27 mouse cellular contexts compared by ENCODE assay signal in genomic region chr11:90112174-90112573, GRCm38 (mm10).
DNase-seq lines count a peak whose midpoint lies in the region; ATAC-seq lines count a peak whose summit lies in the region.
"Had no signal": no experiment of that assay in that cellular context is flagged by ENCODE, and none has a peak within 500 bp of the region (broad histone marks: within the 10 kb centered on the region; RNA-seq: fewer than 3 reads in every experiment).

No protein-coding gene starts in this region.

- no peaks in the 10 kb centered on the region for H3K36me3 ChIP-seq in forebrain, embryonic 14.5 days (ENCODE audit: control insufficient read depth, insufficient read depth, low read length)
- no peaks in the 10 kb centered on the region for H3K36me3 ChIP-seq in forebrain, embryonic 13.5 days (ENCODE audit: poor library complexity, severe bottlenecking)
- H3K36me3 ChIP-seq: embryonic facial prominence, embryonic 13.5 days; embryonic facial prominence, embryonic 15.5 days; forebrain, embryonic 10.5 days; forebrain, embryonic 12.5 days; G1E had no signal

- no peak overlapping the region for H3K27ac ChIP-seq in forebrain, embryonic 14.5 days (ENCODE audit: low read depth, low read length)
- H3K27ac ChIP-seq in forebrain, embryonic 13.5 days, result no peak overlapping the region
- H3K27ac ChIP-seq: embryonic facial prominence, embryonic 13.5 days; embryonic facial prominence, embryonic 15.5 days; forebrain, embryonic 10.5 days; forebrain, embryonic 12.5 days had no signal

- no peak overlapping the region for H3K4me3 ChIP-seq in forebrain, embryonic 14.5 days (ENCODE audit: low read depth, low read length)
- no peak overlapping the region for H3K4me3 ChIP-seq in forebrain, embryonic 13.5 days
- H3K4me3 ChIP-seq: embryonic facial prominence, embryonic 13.5 days; embryonic facial prominence, embryonic 15.5 days; erythroblast, embryonic 14.5 days; forebrain, embryonic 10.5 days; forebrain, embryonic 12.5 days had no signal

- peaks cover 12% of the 10 kb centered on the region; the same call in 1 of the 2 replicates for H3K4me1 ChIP-seq in forebrain, embryonic 14.5 days (ENCODE audit: control insufficient read depth, insufficient read depth, low read length)
- peaks cover 22% of the 10 kb centered on the region for H3K4me1 ChIP-seq in forebrain, embryonic 13.5 days

- H3K9ac ChIP-seq in forebrain, embryonic 14.5 days (ENCODE audit: low read length), result no peak overlapping the region
- H3K9ac ChIP-seq in forebrain, embryonic 13.5 days, result no peak overlapping the region
- H3K9ac ChIP-seq: embryonic facial prominence, embryonic 13.5 days; embryonic facial prominence, embryonic 15.5 days; forebrain, embryonic 12.5 days had no signal

- no peaks in the 10 kb centered on the region for H3K27me3 ChIP-seq in forebrain, embryonic 14.5 days (replicated peaks; ENCODE audit: control insufficient read depth, insufficient read depth, low read length)
- H3K27me3 ChIP-seq in forebrain, embryonic 13.5 days, result no peaks in the 10 kb centered on the region
- H3K27me3 ChIP-seq: CH12.LX; embryonic facial prominence, embryonic 13.5 days; embryonic facial prominence, embryonic 15.5 days; forebrain, embryonic 12.5 days had no signal

- no peaks in the 10 kb centered on the region for H3K9me3 ChIP-seq in forebrain, embryonic 14.5 days (replicated peaks; ENCODE audit: control insufficient read depth, low read length)
- H3K9me3 ChIP-seq in forebrain, embryonic 13.5 days (replicated peaks), result no peaks in the 10 kb centered on the region
- H3K9me3 ChIP-seq: embryonic facial prominence, embryonic 13.5 days; embryonic facial prominence, embryonic 15.5 days; forebrain, embryonic 10.5 days; forebrain, embryonic 12.5 days had no signal

- peak; percentile 41 for DNase-seq in forebrain, embryonic 14.5 days (ENCODE audit: low spot score)
- no peak for DNase-seq in frontal cortex, postnatal 25 days (ENCODE audit: low spot score in 2 of 2)
- peak; percentile 21 for DNase-seq in brain, adult 2 months (ENCODE audit: low read depth, low spot score)
- no peak for DNase-seq in adrenal gland, adult (ENCODE audit: inconsistent age in 2 of 2, low spot score in 1 of 2)
- DNase-seq: adrenal gland, adult 2 months; adrenal gland, postnatal 10 days; adrenal gland, postnatal 25 days; B cell, adult 2 months; cerebellum, adult 11 months; cerebellum, adult 18-20 months; cerebellum, adult 8-10 months; cerebellum, adult 9-11 months; cerebellum, postnatal 14 days; cerebellum, postnatal 36 days; embryo, embryonic 11 days had no signal

- no peak overlapping the region for H3K4me2 ChIP-seq in forebrain, embryonic 14.5 days (ENCODE audit: low read length)
- no peak overlapping the region for H3K4me2 ChIP-seq in forebrain, embryonic 13.5 days
- H3K4me2 ChIP-seq: embryonic facial prominence, embryonic 13.5 days; embryonic facial prominence, embryonic 15.5 days; forebrain, embryonic 12.5 days had no signal

- 41% methylated on average over 7 of the region's 7 CpGs for WGBS in forebrain, embryonic 14.5 days
- 51% methylated on average over 7 of the region's 7 CpGs for WGBS in forebrain, embryonic 13.5 days

- ATAC-seq in forebrain, embryonic 14.5 days, result no peak
- no peak for ATAC-seq in forebrain, embryonic 13.5 days
- peak; percentile 88 for ATAC-seq in frontal cortex, adult (ENCODE audit: low TSS enrichment)
- ATAC-seq: activated CD4-positive, CD25-positive, alpha-beta regulatory T cell, adult 4 months; CD4-positive, CD25-positive, alpha-beta regulatory T cell, adult 4 months; Patski had no signal

Comparison
In these comparisons a context has a peak if more than half of its experiments do, and no peak if none do; other contexts are left out.
1. DNase-seq: peak in forebrain, embryonic 14.5 days (single experiment) and brain, adult 2 months (single experiment); none in frontal cortex, postnatal 25 days (0 of 2) and adrenal gland, adult (0 of 2).